Mouse (Mus musculus) lung, postnatal 10 days (tissue): ENCODE measurements around the gene Rcan1.

ENCODE experiments used
- DNase-seq: peaks from one replicate; pipeline ENCODE4 v3.0.0; 2021

Rcan1 gene

DNA sequence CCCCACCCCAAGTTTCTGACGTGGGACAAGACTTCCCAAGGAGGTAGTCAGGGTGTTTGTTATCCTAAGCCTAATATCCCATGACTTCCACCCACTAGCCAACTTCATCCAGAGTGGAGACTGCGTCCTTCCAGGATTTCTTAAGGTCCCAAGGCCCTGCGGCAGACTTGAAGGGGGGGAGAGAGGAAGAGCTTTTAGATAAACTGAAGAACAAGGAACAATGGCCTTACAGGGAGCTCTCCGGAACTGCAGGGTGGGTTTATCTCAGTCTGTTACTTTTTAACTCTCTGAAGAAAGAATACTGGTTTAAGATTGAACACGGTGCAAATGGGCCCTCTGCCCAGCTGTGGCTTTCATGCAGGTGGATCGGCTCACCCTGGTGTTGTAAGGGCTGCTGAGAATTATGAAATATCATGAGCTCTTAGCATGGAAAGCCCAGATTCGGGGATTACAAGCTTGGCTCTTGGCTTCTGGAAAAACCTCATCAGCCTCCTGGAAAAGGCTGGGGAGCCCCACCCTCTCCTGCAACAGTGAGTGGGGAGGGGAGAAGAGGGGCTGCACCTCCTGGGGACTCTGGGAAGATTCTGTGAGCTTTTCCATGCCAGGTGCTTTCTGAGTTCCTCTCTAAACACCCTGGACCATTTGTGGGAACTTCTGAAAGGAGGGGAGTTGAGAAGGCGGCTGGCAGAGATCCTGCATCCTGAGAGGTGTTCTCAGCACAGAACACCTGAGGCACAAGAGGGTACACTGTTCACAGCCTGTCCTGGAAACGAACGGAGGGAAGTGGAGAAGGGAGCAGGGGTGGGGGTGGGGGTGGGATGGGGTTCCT lies 72.7 kb downstream of the Rcan1 start:
- DNase-seq: peak; percentile 62

DNA sequence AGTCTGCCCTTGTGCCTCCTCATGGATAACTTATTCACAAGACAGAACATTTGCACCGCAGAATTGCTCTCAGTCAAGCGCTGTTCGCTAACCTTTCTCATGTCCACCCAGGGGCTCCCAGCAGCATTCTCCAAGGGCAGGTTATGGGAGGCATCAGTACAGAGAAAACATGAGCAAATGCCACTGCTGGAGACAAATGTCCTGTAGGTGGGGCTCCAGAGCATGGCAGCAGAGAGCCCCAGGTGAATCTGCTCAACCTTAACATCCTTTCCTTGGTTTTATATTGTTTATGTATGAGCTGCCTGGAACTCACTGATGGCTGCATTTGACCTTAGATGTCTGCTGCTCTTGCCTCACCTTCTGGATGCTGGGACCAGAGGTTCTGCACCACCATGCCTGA lies 76.9 kb downstream of the Rcan1 start:
- no peak for DNase-seq

DNA sequence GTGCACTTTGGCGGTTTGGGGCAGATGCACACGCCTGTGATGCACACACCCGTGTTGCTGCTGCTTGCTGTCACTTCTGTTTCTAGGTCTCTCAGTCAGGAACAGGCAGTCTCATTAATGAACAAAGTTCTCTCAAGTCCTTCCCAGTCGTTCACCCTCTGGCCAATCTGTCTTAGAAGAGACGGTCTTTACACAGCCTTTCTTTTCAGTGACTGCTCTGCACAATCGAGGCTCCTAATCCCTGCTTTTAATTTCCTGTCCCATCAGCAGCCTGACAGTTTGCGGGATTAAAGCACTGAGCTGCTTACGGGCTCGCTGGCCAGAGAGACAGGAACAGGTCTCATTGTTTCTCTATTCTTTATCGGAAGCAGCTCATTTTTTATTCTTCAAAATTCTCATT lies 83.0 kb downstream of the Rcan1 start:
- no peak for DNase-seq

DNA sequence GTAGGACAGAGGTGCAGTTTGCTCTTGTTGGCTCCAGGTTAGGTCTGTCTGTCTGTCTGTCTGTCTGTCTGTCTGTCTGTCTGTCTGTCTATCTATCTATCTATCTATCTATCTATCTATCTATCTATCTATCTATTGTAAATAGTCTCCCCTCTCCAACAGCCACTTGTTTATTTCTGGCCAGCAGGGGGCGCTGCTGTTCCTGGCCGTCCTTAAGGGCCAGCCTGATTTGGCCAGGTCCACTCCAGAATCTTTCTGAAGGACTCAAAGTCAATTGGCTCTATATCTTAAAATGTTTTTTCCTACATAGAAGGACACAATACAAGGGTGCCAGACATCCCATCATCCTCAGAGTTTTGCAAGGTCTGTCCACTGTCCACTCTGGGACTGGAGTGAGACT lies 85.6 kb downstream of the Rcan1 start:
- peak; percentile 85 for DNase-seq

- DNase-seq: no peak
Observed at GRCm38 (mm10) chr16:92383412-92383811, 87.3 kb downstream of the Rcan1 start.

DNA sequence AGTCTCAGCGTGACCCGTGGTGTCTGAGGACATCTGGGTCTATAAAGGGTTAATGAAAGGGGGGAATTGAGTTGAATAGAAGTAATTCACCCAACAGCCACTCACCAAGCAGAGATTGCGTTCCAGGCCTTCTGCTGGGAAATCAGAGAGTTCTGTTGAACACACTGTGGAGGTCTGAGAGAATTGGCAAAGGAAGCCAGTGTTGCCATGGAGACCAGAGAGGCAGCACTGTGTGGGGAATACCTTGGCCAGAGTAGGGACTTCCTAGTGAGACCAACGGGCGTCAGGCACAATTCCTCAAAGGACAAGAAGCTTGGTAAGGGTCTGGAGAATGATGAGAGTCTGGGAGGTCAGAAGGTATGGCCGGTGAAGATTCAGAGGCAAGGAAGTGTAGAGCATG lies 88.2 kb downstream of the Rcan1 start:
- DNase-seq: no peak

DNA sequence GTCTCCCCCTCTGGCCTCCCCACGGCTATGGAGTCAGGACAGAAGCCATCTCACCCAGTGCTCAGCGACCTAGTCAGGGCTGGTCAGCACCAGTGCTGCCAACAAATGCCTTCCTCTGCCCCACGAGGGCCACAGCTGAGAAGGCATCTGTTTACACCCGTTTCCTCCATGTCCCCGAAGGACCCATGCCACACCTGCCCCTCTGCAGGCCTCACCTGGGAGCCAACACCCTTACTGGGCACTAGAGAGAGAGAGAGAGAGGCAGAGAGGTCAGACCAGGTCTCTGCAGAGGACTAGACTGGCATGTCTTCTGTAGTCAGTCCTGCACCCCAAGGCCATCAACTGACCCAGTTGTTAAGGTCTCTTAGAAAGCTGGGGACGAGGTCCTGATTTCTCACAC lies 89.6 kb downstream of the Rcan1 start:
- DNase-seq: no peak

DNA sequence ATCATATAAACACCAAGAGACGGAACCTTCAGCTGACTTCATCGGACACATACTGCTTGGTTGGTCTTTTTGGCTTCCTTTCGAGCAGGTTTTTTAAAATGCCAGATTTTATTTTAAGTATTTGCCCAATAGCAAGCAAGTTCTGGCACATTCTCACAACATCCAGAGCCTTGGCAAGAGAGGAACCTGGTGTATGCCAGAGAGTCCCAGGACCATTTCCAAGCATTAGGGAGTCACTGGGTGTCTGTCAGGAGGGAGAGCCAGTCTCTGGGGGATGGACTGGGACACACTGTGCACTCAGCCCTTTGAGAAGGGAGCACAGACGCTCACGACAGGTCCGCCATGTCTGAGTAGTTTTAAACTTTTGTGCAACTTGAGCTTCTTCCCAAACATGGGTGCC lies 93.7 kb downstream of the Rcan1 start:
- DNase-seq: peak; percentile 39

- DNase-seq: no peak
Observed at GRCm38 (mm10) chr16:92371623-92372022, 99.0 kb downstream of the Rcan1 start.

- DNase-seq: peak; percentile 66
Observed at GRCm38 (mm10) chr16:92369260-92369659, 101.4 kb downstream of the Rcan1 start.

DNA sequence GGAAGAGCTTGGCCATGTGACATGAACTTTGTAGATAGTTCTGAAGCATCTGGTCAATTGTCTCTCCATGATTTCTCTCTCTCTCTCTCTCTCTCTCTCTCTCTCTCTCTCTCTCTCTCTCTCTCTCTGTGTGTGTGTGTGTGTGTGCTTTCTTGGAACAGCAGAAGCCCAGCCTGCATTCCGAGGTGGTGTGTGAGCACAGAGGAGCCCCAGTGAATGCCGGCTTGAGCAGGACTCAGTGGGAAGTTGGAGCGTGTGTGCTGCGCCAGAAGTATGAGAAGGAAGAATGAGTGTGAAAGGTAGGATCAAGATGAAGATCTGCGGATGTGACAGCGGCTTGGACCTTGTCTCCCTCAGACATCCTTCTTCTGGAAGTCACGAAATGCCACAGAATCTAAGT lies 105.2 kb downstream of the Rcan1 start:
- DNase-seq: no peak

- no peak for DNase-seq
Observed at GRCm38 (mm10) chr16:92360711-92361110, 110.0 kb downstream of the Rcan1 start.

GRCm38 (mm10) chr16:92359229-92359628 lies 111.4 kb downstream of the Rcan1 start, which contains the start of gene Kcne1:
TSS of gene Kcne1 (minus strand) at chr16:92359468.
- no peak for DNase-seq

DNA sequence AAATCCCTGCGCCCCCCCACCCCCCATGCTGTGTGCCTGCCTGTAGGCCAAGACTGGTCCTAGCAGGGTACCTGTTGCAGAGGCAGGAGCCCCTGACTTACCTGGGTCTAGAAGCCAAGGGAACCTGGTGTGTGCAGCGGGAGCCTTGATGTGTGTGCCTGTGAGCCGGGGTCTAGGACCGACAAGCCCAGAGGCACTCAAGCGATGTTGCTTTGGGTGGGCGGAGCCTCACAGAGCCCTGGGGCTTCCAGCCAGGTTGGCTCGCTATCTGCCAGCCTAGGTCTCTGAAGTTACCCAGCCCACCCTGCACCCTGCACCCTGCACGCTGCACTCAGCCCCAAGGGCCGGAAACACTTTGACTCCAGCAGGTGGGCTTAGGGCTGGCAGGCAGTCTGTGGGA lies 111.9 kb downstream of the Rcan1 start:
- DNase-seq: no peak

DNA sequence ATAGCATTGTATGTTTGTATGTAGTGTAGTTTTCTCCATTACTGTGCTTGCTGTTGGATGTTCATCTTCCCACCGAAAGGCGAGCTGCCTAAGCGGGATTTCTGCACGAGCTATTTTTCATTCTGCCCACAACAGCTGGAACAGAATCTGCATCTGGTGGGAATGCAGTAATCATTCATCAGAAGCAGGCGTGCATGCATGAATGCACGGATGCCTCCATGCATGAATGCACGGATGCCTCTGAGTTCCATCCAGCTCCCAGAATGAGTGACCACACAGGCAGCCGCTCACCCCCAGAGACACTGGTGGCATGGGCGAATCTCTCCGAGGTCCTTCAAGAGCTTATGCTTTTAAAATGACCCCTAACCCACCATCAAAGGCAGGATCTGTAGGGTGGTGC lies 113.1 kb downstream of the Rcan1 start:
- DNase-seq: no peak

GRCm38 (mm10) chr16:92357023-92357422 lies 113.6 kb downstream of the Rcan1 start:
- no peak for DNase-seq

GRCm38 (mm10) chr16:92355982-92356381 lies 114.7 kb downstream of the Rcan1 start:
- DNase-seq: no peak

- no peak for DNase-seq
Observed at GRCm38 (mm10) chr16:92355366-92355765, 115.3 kb downstream of the Rcan1 start.

DNA sequence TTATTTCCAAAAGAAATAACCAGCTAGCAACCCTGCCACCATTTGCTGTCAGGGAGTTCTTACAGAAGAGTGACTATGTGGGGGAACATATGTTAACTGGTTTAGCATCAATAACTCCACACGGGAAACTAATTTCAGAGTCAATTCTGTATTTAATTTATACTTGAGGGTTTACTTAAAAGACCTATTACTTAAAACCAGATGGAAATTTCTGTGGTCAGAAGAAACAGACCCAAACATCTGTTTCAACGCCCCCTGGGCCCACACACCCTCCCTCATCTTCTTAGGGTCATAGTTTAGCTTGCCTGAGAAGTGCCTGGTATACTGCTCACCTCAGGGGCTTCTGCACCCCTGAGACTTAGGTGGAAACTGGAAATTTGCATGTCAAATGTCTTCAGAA lies 116.8 kb downstream of the Rcan1 start:
- no peak for DNase-seq

- DNase-seq: no peak
Observed at GRCm38 (mm10) chr16:92353295-92353694, 117.4 kb downstream of the Rcan1 start.

DNA sequence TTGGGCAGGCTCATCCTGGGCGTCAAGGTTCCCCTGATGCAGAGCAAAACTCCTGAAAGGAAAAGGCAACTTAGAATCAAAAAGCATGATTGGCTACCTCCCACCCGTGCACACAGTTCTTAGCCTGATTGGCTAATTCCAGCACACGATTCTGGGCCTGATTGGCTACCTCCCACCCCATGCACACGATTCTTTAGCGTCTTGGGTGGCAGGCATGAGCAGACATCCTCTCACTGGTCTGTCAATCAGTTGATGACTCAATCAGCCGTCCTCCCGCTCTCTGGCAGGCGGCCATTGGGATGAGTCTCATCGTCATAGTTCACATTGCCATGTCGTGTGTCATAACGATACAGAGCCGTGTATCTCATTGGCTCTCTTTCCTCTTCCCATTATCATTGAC lies 121.7 kb downstream of the Rcan1 start:
- peak; percentile 60 for DNase-seq

DNA sequence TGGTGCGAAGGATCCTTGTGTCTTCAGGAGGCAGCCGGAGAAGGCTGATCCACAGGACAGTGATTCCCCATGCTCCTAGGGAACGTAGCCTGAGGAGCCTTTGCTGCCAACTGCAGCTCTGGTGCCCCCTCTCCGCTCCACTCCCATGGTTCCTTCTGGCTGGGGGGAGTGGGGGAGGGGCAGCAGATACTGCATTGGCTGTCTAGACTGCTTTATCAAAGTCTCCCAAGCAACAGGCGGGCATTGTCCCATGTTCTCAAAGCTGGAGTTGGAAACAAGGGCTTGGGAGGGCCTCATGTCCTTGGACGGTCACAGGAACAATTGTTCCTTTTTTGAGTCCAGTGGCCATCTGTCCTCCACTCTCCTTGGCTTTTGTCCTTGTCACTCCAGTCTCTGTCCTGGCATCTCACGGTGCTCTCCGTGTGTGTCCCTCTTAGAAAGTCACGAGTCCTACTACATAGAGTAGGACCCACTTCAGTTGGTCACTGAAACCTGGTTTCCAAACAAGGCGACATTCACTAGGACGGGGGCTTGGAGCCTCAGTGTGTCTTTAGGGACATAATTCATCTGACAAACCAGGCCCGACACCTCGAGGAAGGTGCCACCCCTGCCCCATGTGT lies 124.3 kb downstream of the Rcan1 start:
- DNase-seq: no peak

GRCm38 (mm10) chr16:92345177-92345576 lies 125.5 kb downstream of the Rcan1 start:
- peak; percentile 26 for DNase-seq
